Mouse (Mus musculus) mouse trophoblast stem cell (cell line): Measurements from ENCODE around the gene Il12b.

Experiments
- in situ Hi-C, 2 experiments: fragments of 300-500 bp; cut with MseI, MboI; formaldehyde crosslinking; loops; 2 replicates in 1 of 2; 3 replicates in 1 of 2; pipeline ENCODE4 v1.15.1; 2025

Gene Il12b

GRCm38 (mm10) chr11:44399763-44400162 lies at the start of gene Il12b:
Gene Il12b (plus strand): TSS chr11:44400063.
- in situ Hi-C loops: no loop called here

- in situ Hi-C loops: no loop called here
These were observed 44.9 kb upstream of the Il12b start for GRCm38 (mm10) chr11:44354860-44355470.

- in situ Hi-C loops: no loop called here
These were observed 43.7 kb upstream of the Il12b start for GRCm38 (mm10) chr11:44356171-44356570.

- in situ Hi-C loops: no loop called here
These were observed 35.3 kb upstream of the Il12b start for GRCm38 (mm10) chr11:44364536-44364935.

GRCm38 (mm10) chr11:44367711-44368110 lies 32.2 kb upstream of the Il12b start:
- in situ Hi-C loops: no loop called here

- in situ Hi-C loops: no loop called here
These were observed 27.0 kb upstream of the Il12b start for GRCm38 (mm10) chr11:44372856-44373255.

- in situ Hi-C loops: no loop called here
These were observed 22.0 kb upstream of the Il12b start for GRCm38 (mm10) chr11:44377879-44378278.

- in situ Hi-C loops: no loop called here
These were observed 19.3 kb upstream of the Il12b start for GRCm38 (mm10) chr11:44380432-44381051.

GRCm38 (mm10) chr11:44382200-44382599 lies 17.7 kb upstream of the Il12b start:
- in situ Hi-C loops: no loop called here

- in situ Hi-C loops: no loop called here
These were observed 12.8 kb upstream of the Il12b start for GRCm38 (mm10) chr11:44387031-44387430.

- in situ Hi-C loops: no loop called here
These were observed 9.7 kb upstream of the Il12b start for GRCm38 (mm10) chr11:44389993-44390701.

GRCm38 (mm10) chr11:44393101-44393810 lies 6.6 kb upstream of the Il12b start:
- in situ Hi-C loops: no loop called here

GRCm38 (mm10) chr11:44395401-44395800 lies 4.5 kb upstream of the Il12b start:
- in situ Hi-C loops: no loop called here

- in situ Hi-C loops: no loop called here
These were observed 2.3 kb upstream of the Il12b start for GRCm38 (mm10) chr11:44397551-44397950.

GRCm38 (mm10) chr11:44398356-44398755 lies 1.5 kb upstream of the Il12b start:
- in situ Hi-C loops: no loop called here

GRCm38 (mm10) chr11:44398782-44399225 lies 1.1 kb upstream of the Il12b start:
- in situ Hi-C loops: no loop called here

- in situ Hi-C loops: no loop called here
These were observed 2.0 kb downstream of the Il12b start for GRCm38 (mm10) chr11:44401635-44402548.

GRCm38 (mm10) chr11:44405113-44405512 lies 5.2 kb downstream of the Il12b start:
- in situ Hi-C loops: no loop called here

GRCm38 (mm10) chr11:44405961-44406360 lies 6.1 kb downstream of the Il12b start:
- in situ Hi-C loops: no loop called here

- in situ Hi-C loops: no loop called here
These were observed 6.6 kb downstream of the Il12b start for GRCm38 (mm10) chr11:44406457-44406856.

- in situ Hi-C loops: no loop called here
These were observed 8.8 kb downstream of the Il12b start for GRCm38 (mm10) chr11:44408626-44409025.
